ENCODE assay signal across 32 mouse cellular contexts in genomic region chrX:7570481-7571175, GRCm38 (mm10). TPM values are rescaled to one million over a fixed set of nuclear protein-coding genes. Genes with fewer than 3 reads are reported as not detected.
DNase-seq lines count a peak whose midpoint lies in the region; ATAC-seq lines count a peak whose summit lies in the region.
"Had no signal": no experiment of that assay in that cellular context is flagged by ENCODE, and none has a peak within 500 bp of the region (broad histone marks: within the 10 kb centered on the region; RNA-seq: fewer than 3 reads in every experiment).

No protein-coding gene starts in this region.

- no peak overlapping the region for H3K27ac ChIP-seq in heart, embryonic 12.5 days (ENCODE audit: poor library complexity, severe bottlenecking)
- H3K27ac ChIP-seq in hindbrain, embryonic 10.5 days, result no peak overlapping the region
- H3K27ac ChIP-seq: forebrain, embryonic 10.5 days; hindbrain, postnatal 0 days; macrophage; midbrain, embryonic 10.5 days; neural tube, embryonic 15.5 days had no signal

- no peak overlapping the region for H3K9ac ChIP-seq in heart, embryonic 12.5 days
- H3K9ac ChIP-seq: forebrain, postnatal 0 days; neural tube, embryonic 15.5 days had no signal

- DNase-seq in heart, postnatal 10 days, result peak; percentile 14 to 36
- DNase-seq in 416B (ENCODE audit: low read depth) (peak; percentile 28), NIH3T3 (ENCODE audit: low read depth) (peak; percentile 12)
- DNase-seq in CD4-positive helper T cell, adult 2 months (ENCODE audit: low read depth, low spot score), result peak; percentile 79
- no peak for DNase-seq in hindbrain, embryonic 10.5 days (ENCODE audit: low spot score)
- no peak for DNase-seq in kidney, postnatal 4 days
- no peak for DNase-seq in adrenal gland, adult 2 months
- DNase-seq: adrenal gland, postnatal 36 days; cerebellum, adult 8-10 months; forebrain, postnatal 0 days; gastrocnemius, postnatal 14 days; kidney, adult 18-20 months; right cerebral cortex, adult 18-20 months; right cerebral cortex, postnatal 4 days; thymus, postnatal 25 days had no signal

- ATAC-seq in heart, embryonic 12.5 days (ENCODE audit: insufficient number of reproducible peaks, low FRiP score), result no peak
- ATAC-seq: forebrain, postnatal 0 days; hindbrain, postnatal 0 days; lung, postnatal 0 days had no signal

- no peaks in the 10 kb centered on the region for H3K27me3 ChIP-seq in heart, embryonic 12.5 days (replicated peaks)
- no peaks in the 10 kb centered on the region for H3K27me3 ChIP-seq in hindbrain, embryonic 10.5 days (ENCODE audit: insufficient read depth, poor library complexity, severe bottlenecking)
- H3K27me3 ChIP-seq: CH12.LX; neural tube, embryonic 15.5 days had no signal

- H3K4me1 ChIP-seq in heart, embryonic 12.5 days (replicated peaks), result peaks cover 40% of the 10 kb centered on the region
- peaks cover 23% of the 10 kb centered on the region for H3K4me1 ChIP-seq in hindbrain, embryonic 10.5 days (replicated peaks)

- no peak overlapping the region for H3K4me3 ChIP-seq in heart, embryonic 12.5 days
- no peak overlapping the region for H3K4me3 ChIP-seq in hindbrain, embryonic 10.5 days
- H3K4me3 ChIP-seq: forebrain, embryonic 10.5 days; midbrain, embryonic 10.5 days; neural tube, embryonic 15.5 days had no signal

- no peak overlapping the region for H3K4me2 ChIP-seq in heart, embryonic 12.5 days

- intact Hi-C loops in heart, postnatal 10 days (cut with DNase I), result loop anchor here (10.0 kb wide), 1 partner anchor 124 kb away; the partner anchor contains the start of gene Gpkow

- no peaks in the 10 kb centered on the region for H3K9me3 ChIP-seq in heart, embryonic 12.5 days (replicated peaks)
- H3K9me3 ChIP-seq in hindbrain, embryonic 10.5 days, result peaks cover 17% of the 10 kb centered on the region
- H3K9me3 ChIP-seq: G1E; neural tube, embryonic 15.5 days had no signal

- no peaks in the 10 kb centered on the region for H3K36me3 ChIP-seq in heart, embryonic 12.5 days
- H3K36me3 ChIP-seq in hindbrain, embryonic 10.5 days, result no peaks in the 10 kb centered on the region
- H3K36me3 ChIP-seq: forebrain, embryonic 10.5 days; midbrain, embryonic 10.5 days; neural tube, embryonic 15.5 days had no signal

- 48% methylated on average over 7 of the region's 7 CpGs for WGBS in heart, embryonic 12.5 days
- WGBS in hindbrain, embryonic 10.5 days, result 62% methylated on average over 7 of the region's 7 CpGs

RNA-seq across cellular contexts. Expression of gene Foxp3, which starts 2.8 kb away (rescaled TPM):
- under 1 TPM; 0.25 to 0.45 TPM for total RNA-seq in heart, postnatal 10 days (2021)
- 0.10 TPM in 1 of 2 replicates, not detected in the other for polyA plus RNA-seq in heart, embryonic 12.5 days (2016; fragmentation: Nextera tagmentation; extraction: Ambion mirVana)
- 0.07 and 0.08 TPM in 2 replicates for polyA plus RNA-seq in hindbrain, embryonic 10.5 days (2016; fragmentation: Nextera tagmentation; extraction: Ambion mirVana)
- total RNA-seq in adrenal gland, adult 2 months (2021), result not detected
- 0.06 and 0.18 TPM in 2 replicates for polyA plus RNA-seq in adrenal gland, adult 2 months (2012; rRNA removed)
- total RNA-seq: adrenal gland, postnatal 36 days; forebrain, postnatal 0 days; hindbrain, postnatal 0 days; liver, adult 2 months had no signal
- polyA plus RNA-seq: embryonic facial prominence, embryonic 11.5 days; heart, embryonic 14.5 days; kidney, embryonic 16.5 days; stomach, embryonic 16.5 days had no signal

RNA-seq across cellular contexts. Expression of gene Ppp1r3f, which starts 3.5 kb away (rescaled TPM):
- 1 to 10 TPM; 1.9 to 2.1 TPM for total RNA-seq in heart, postnatal 10 days (2021)
- 2.9 and 3.2 TPM in 2 replicates for polyA plus RNA-seq in heart, embryonic 12.5 days (2016; fragmentation: Nextera tagmentation; extraction: Ambion mirVana)
- 2.5 and 2.8 TPM in 2 replicates for polyA plus RNA-seq in hindbrain, embryonic 10.5 days (2016; fragmentation: Nextera tagmentation; extraction: Ambion mirVana)
- total RNA-seq in adrenal gland, adult 2 months (2021), result 1 to 10 TPM; 2.6 to 4.5 TPM
- polyA plus RNA-seq in adrenal gland, adult 2 months (2012; rRNA removed), result 5.0 and 6.2 TPM in 2 replicates

RNA-seq across cellular contexts. Expression of gene Ccdc22, which starts 34.7 kb away (rescaled TPM):
- 10 to 100 TPM; 11.4 to 12.4 TPM for total RNA-seq in heart, postnatal 10 days (2021)
- 19.4 and 20.2 TPM in 2 replicates for polyA plus RNA-seq in heart, embryonic 12.5 days (2016; fragmentation: Nextera tagmentation; extraction: Ambion mirVana)
- polyA plus RNA-seq in hindbrain, embryonic 10.5 days (2016; fragmentation: Nextera tagmentation; extraction: Ambion mirVana), result 33.5 and 34.4 TPM in 2 replicates
- total RNA-seq in adrenal gland, adult 2 months (2021), result 10 to 100 TPM; 21.3 to 22.4 TPM
- 21.6 and 24.0 TPM in 2 replicates for polyA plus RNA-seq in adrenal gland, adult 2 months (2012; rRNA removed)

RNA-seq across cellular contexts. Expression of gene Cacna1f, which starts 36.3 kb away (rescaled TPM):
- total RNA-seq in heart, postnatal 10 days (2021), result not detected
- polyA plus RNA-seq in heart, embryonic 12.5 days (2016; fragmentation: Nextera tagmentation; extraction: Ambion mirVana), result not detected in 2 replicates
- not detected in 2 replicates for polyA plus RNA-seq in hindbrain, embryonic 10.5 days (2016; fragmentation: Nextera tagmentation; extraction: Ambion mirVana)
- total RNA-seq in adrenal gland, adult 2 months (2021), result under 1 TPM in 1 of 2 experiments, not detected in 1; 0.07 TPM
- polyA plus RNA-seq in adrenal gland, adult 2 months (2012; rRNA removed), result 0.06 TPM in 1 of 2 replicates, not detected in the other
- total RNA-seq: gastrocnemius, postnatal 14 days; heart, adult 18-20 months; hematopoietic stem cell, adult 5-6 weeks had no signal
- polyA plus RNA-seq: embryonic facial prominence, embryonic 11.5 days; forebrain, embryonic 10.5 days; heart, embryonic 14.5 days; limb, embryonic 11.5 days; midbrain, embryonic 10.5 days; stomach, embryonic 16.5 days had no signal

Comparison
In these comparisons a context has a peak if more than half of its experiments do, and no peak if none do; other contexts are left out.
1. DNase-seq: peak in heart, postnatal 10 days (2 of 2), 416B (single experiment), CD4-positive helper T cell, adult 2 months (single experiment) and NIH3T3 (single experiment); none in hindbrain, embryonic 10.5 days (single experiment), kidney, postnatal 4 days (0 of 2) and adrenal gland, adult 2 months (single experiment).